Mouse (Mus musculus) MN1 (cell line): ENCODE measurements around the gene Thbs2.

Source experiments
- DNase-seq: peaks from one replicate; pipeline ENCODE4 v3.0.0-alpha.2; 2016; ENCODE audit warnings: low spot score

Gene Thbs2

DNA sequence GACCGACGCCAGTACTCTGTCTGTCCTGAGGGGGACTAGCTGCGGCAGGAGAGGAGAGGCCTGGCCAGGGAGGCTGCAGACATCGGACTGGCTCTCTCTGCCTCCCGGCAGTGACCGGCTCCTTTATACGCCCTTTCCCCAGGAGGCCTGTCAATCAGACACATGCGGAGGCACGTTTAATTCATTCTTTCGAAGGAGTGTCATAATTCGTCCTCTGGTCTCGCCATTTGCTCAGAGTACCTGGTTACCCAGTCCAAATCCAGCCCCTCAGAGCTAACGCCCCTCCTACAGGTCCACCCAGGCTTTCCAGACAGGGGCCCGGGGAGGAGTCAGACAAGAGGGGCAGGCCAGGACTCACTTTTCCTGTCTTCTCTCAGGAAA, at the start of gene Thbs2:
TSS of gene Thbs2 (minus strand) at position 242 of the 381 bp plus-strand sequence.
- DNase-seq = no peak

DNA sequence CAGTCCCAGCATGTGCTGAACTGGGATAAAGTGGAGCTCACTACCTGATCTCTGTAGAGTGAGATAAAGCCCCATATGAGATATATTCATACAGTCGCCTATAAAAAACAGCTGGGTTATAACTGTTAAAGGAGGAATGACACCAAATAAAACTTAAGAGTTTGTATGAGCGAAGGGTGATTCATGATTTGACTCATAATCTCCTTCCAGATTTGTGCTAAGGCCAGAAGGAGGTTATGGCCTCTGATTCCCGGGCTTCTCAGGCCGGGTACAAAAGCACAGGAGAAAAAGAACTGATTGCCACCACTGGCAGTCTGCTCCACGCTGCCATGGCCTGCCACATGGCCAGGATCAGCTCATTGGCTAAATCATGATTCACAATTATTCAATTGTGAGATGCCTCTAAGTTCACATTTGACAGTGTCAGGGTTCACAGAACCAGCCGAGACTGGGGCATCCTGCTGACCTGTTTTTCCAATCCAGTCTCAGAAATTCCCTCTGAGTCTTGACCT, 41.5 kb upstream of the Thbs2 start:
- no peak for DNase-seq

DNA sequence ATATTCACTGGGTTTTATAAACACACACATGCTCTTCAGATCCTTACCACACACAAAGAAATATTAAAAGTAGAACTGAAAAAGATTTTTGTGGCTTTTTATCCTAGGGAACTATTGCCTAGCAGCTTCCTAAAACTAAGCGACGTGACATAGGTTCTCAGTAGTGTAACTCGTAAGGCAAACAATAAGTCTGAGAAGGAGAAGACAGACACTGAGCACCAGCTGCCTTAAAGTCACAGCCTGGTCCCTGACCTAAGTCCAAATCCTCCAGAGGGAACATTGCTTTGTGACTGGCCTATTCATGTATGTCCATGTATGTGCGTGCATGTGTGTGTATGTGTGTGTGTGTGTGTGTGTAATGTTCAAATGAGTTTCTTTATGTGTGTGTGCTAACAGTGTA, 40.3 kb upstream of the Thbs2 start:
- no peak for DNase-seq

DNA sequence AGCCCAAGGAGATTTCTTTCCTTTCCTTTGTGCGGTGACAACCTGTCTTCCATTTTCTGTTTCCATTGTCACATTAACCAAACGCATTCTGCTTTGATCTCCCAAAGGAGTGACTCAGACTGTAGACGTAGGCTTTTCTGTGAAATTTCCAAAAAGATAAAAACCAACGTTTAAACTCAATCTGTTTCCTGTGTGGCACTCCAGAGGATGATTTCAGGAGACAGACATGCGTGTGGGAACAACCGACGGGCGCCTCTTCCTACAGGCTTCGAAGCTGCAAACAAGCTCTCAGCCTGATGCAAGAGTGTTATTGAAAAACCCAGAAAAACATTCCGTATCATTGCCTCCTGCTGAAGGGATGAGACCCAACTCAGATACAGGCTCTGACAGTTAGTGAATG, 39.9 kb upstream of the Thbs2 start:
- DNase-seq = no peak

DNA sequence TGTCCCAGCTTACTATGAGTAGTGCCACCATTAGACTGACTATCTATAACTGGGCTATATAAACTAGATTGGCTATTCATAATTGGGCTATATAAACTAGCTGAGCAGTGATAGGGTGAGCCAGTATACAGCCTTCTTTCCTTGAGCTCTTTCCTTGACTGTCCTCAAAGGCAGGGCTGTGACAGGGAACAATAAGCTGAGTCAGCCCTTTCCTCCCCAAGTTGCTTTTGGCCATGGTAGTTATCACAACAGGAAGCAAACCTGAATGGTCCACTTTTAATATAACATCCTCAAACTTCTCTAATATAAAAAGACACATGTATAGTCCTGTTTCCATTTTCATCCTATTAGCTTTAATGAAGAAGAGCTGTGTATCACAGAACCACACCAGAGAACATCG, 39.0 kb upstream of the Thbs2 start:
- DNase-seq = no peak

DNA sequence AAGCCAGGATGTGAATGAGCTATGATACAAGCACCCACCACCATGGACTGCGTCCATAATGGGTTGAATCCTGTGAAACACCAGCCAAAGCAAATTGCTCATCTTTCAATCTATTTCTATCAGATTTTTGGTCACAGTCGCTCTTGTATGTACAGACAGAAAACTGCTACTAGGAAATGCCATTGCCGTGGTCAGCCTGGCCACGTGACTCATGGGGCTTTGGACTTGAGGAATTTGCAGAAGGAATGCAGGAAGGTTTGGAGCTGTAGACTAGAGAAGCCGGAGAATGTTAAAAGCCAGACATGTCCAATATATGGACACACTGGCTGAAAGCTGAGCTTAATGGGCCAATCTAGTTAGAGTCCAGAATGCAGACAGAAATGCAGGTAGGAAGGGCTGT, 36.6 kb upstream of the Thbs2 start:
- DNase-seq = no peak

DNA sequence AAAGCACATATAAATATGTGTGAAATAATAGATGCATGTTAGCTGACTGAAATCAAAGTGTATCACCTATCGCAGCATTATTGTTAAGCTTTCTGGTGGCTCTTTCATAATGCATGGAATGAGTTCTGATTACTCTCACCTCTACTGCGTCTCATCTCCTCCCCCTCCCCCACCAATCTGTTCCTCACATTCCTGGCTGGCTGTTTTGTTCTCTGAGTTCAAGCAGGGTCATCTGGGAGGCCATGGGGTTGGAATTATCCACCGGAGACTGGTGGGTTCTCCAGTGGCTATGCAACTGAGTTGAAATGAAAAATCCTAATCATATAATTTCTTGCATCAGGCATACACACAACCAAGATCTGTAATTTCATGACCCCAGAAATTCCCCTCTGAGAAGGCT, 33.4 kb upstream of the Thbs2 start:
- no peak for DNase-seq

DNA sequence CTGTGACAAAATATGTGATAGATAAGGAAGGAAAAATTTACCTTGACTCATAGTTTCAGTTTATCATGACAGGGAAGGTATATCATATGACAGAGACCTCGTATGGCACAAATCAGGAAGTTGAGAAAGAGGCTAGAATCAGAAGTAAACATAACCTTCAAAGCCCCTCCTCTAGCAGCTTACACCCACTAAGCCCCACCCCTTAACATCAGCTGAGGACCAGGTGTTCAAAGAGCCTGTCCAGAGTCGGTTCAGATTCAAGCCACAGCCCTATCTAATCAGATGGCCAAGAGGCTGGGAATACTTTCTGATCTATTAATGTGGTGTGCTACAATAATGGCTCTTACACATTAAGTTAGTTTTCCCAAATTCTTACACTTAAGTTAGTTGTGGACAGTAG, 30.8 kb upstream of the Thbs2 start:
- no peak for DNase-seq

DNA sequence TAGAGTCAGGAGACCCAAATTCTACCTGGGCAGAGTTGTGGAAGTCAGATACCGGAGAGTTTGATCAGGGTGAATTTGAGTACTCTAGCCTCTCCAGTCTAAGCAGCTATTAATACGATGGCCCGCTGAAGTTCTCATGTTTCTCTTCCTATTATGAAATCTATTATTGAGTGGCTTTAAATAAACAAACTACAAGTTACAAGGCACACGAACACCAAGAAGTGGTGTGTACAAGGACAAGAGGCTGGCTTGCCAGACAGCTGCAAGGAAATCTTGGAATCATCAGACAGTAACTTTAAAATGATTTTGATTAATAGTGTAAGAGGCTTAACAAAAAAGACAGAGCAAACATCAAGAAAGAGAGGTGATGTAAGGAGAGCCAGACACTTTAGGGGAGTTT, 27.3 kb upstream of the Thbs2 start:
- no peak for DNase-seq

DNA sequence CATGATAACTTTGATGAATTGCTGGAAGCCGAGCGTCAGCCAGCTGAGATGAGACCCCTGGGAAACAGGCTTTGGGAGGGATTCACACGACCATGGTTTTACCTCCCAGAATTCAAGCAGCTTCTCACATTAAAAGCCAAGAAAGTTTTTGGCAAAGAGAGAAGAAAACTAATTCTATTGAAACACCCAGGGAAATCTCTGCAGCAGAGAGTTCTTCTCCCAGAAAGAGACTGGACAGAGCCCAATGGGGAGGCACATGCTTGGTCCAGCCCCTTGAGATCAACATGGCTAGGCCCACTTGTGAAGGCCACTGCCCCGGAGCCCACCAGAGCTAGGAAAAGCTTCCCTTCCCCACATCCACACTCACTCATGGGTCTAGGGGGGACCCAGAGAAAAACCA, 26.9 kb upstream of the Thbs2 start:
- no peak for DNase-seq

DNA sequence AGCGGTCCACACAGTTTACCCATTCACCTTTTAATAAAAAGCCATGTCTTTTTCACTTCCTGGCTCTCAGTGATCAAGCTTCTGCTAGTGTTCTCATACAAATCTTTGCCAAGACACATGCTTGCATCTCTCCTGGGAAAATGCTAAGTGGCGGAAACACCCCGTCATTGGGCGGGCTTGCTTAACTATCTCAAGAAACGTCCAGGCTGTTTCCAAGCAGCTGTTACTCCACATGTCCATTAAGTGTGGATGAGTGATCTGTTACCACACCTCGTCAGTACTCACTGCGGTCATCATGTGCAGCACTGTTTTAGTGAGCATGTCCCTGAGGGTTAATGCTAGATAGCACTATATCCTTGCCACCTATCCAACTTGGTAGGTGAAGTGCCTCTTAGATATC, 26.2 kb upstream of the Thbs2 start:
- DNase-seq = no peak

DNA sequence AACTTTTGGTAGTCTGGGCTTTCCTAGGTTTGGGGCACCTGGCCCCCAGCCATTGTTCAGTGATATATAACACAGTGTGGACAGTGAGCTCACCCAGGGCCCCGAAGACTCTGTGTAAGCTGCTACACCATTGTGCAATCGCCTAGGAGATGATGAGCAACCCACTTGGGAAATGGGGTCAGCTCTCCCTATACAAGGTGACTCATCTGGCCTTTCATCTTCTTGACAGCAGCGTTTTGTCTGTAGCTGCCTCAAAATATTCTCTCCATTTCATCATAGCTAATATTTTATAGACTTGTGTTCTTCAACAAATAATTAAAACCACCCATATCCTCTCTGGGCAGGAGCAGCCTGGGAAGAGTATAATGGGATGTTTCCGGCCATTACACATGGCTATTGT, 24.8 kb upstream of the Thbs2 start:
- DNase-seq = no peak

DNA sequence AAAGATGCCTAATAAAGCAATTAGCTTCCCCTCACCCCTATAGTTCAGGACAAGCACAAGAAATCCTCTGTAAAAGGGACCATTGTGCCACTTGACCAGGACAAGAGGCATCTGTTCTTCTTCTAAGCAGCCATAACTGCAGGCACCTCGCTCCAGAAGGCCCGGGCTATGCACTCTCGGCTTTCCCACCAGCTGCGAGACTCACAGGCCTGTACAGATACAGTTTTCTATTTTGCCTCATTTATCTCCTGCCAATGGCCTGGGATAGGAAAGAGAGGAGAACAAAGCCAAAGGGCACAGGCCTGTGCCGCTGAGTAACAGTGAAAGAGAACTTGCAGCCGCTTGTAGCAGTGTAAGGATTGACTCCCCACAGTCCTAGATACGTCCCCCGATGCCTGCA, 20.7 kb upstream of the Thbs2 start:
- DNase-seq = no peak

DNA sequence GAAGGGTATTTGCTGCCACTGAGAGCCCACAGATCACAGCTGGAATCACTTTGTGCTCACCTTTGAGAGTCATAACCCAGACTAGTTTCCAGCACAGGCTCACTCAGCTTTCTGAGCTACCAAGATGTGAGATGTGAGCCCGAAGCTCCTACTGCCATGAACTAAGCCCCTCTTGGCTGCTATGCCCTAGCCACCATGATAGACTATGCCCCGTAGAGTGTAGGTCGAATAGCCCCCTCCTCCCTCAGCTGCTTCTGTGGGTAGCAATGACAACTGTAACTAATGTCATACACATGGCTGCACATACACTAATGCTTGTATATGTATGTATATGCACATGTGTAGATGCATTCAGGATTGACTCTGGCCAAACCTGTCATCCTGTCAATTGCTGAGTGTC, 20.3 kb upstream of the Thbs2 start:
- DNase-seq = no peak

DNA sequence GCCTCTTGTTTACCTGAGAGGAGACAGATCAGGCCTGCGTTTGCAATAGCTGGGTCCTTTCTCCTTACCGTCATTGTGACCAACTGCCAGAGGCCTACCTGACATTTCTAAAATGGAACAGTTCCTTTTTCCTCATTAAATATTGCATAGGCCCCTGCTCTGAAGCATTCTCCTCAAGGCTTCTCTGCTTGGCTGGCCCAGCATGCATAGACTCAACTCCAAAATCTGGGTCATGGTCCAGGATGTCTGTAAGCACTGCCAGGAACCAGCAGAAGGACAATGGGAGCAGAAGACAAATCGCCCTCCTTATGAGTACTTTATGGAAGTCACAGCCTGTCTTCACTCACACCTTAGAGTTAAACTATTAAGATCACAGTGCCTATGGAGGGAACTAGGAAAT, 17.7 kb upstream of the Thbs2 start:
- DNase-seq = no peak

DNA sequence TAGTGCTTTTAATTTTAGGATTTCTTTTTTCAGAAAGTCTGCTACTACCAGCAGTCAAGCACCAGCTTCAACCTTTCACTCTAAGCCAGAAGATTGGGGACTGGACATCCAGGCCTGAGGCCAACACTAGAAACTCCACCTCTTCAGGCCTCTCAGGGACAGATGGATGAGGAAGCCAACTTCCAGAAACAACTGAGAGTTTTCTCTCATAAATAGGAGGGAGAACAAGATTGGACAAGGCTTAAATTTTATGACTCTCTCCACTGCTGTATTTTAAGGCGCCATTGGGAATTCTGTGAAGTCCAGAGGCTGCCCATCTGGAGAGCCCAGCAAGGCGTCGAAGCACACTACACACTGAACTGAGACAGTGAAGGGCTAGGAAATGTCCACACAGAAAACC, 17.0 kb upstream of the Thbs2 start:
- no peak for DNase-seq

DNA sequence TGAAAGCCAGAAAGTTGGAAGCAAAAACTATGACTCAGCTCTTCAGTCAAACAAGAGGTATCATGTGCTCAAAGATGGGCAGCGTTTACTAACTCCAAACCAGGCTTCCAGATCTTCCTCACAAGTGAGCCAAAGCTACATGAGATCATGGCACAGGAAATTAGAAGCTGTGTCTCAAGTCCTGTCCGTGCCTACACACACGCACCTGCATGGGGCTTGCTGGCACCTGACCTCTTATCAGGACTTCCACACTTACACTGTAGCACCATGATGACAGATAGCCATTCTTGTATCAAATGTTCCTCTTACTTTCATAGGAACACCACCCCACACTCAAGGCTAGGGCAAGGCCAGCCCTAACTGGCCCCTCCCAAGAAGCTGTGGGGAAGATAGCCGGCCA, 12.0 kb upstream of the Thbs2 start:
- no peak for DNase-seq

DNA sequence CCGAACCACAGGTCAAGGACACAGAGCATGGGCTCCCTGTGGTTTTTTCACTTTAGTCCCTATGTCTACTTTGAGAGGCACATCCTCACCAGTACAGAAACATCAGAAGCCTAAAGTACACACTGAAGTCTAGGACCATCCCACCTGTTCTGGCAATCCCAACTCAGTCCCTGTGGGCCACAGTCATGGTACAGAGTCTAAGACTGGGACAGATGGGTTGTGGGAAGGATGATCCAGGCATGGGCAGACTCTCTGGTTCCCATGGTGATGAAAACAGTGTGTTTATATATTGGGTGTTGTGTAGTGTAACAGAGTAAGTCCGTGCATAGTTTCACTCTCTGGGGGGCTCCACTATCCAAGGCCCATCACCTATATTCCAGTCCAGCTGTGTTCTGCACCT, 11.4 kb upstream of the Thbs2 start:
- DNase-seq = no peak

DNA sequence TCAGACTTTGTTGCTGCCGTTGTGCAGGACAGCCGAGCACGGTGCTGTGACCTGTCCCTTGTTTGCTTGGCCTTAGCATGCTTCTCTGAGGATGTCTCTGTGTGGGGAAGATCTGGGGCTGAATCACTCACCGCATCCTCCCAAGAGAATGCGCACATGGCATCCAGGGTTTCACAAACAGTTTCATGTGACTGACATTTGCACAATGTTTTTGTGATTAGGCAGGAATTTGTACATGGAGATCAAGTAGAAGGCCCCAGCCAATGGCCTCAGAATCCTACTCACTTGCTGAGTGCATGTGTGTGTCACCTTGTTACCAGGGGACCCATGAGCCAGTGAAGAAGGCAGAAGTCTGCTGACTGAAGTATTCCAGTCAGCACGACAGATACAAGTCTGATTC, 9.7 kb upstream of the Thbs2 start:
- no peak for DNase-seq

DNA sequence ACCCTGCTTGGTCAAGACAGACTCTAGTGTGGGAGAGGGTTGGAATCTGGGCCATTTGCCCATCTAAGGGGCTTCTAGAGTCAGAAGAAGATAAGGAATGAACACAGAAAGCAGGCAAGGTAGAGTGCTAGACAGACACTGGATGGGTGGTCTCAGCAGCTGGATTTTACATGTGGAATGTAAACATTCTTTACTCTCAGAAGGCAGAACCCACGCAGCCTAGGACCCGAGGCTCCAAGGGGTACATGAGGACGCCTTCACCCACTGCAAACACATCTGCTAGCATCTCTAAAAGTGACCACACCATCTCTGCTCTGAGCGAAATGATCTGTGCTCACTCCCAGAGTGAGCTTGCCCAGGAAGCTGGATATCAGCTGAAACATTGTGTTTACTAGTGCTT, 9.2 kb upstream of the Thbs2 start:
- no peak for DNase-seq

DNA sequence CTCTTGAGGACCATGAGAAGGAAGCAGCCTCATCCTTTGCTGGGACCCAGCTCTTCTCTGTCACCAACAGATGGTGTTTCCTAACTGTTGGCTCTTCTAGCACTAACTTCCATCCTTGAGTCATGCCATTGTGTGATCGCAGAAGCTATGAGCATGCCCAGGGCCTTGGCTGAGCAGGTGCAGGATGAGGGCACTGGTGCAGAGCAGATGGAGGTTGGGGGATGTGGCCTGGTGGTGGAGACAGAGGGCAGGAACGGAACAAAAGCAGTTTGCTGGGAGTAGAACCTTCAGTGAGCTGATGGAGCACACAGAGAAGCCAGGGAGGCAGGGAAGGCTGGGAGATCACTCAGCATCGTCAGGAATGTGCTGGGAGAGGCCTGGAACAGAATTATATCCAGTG, 8.7 kb upstream of the Thbs2 start:
- DNase-seq = no peak

DNA sequence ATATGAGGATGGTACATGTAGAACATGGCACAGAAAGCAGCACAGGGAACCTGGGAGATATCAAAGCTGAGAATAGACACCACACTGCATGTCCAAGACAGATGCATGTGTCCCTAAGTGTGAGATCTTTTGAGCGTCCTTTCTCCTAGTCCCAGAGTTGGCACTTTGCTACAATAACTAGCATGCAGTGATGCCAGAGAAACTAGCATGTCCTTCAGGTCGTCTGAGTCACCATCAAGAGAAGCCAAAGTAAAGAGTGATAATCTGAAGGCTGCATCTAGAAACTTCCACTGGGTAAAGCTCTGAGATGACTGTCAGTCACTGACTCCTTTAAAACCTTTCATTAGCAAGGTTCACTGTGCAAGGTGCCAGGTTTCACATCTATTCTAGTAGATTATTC, 7.9 kb upstream of the Thbs2 start:
- no peak for DNase-seq

DNA sequence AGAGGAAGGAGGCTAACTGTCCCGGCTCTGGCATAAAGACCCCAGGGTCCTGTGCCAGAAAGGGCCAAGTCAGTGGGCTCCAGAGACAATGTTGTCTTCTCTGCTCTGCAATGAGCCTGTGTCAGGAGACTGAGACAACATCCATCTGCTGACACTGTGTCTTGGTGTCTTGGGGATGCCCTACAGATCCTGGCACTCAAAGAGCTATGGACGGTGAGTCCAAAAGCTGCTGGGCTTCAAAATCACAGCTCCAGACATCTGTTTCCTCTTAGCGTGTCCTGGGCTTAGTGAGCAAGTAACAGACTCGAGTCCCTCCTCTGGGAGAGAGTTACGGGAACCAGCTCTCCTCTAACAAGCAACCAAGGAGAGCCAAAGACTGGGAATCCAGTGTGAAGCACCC, 6.2 kb upstream of the Thbs2 start:
- DNase-seq = no peak

DNA sequence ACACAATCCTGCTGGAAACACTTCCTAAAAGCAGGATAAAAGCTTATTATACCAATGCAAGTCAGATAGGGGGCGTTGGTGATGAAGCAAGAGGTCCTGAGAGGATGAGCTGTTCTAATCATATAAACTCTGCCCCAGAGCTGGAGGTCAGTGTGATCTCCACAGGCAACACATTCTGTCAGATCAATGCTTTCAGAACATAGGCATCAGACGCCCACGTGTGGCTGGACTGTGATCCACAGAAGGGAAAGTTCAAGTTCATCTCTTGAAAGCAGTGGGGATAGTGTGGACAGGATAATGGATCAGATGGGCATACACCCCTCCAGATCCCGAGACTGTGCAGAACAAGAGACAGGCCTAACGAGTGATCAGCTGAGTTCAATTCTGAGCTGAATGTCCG, 4.2 kb upstream of the Thbs2 start:
- no peak for DNase-seq

DNA sequence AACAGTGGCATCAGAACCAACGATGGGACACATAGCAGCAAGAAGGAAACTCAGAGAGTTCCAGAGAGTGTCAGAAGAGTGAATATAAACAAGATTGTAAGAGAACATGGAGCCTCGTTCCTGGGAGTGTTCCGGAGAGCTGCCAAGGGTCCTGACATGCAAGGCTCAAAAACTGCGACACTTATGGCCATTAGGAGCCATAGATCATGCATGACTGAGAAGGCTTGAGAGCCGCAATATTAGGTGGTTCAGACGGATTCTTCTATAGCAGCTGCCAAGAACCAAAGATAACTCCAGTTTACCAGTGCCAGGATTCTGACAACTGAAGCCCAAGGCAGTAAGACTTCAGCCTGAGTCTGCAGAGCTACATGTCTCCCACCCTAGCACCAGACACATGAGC, 3.1 kb upstream of the Thbs2 start:
- no peak for DNase-seq
